Mouse (Mus musculus): ENCODE data around the gene Ksr2. TPM values are rescaled to one million over a fixed set of nuclear protein-coding genes. Genes with fewer than 3 reads are reported as not detected.

The Ksr2 gene
- polyA plus RNA-seq, 1 experiment from 2014 or later, result 0.41 TPM

GRCm38 (mm10) chr5:117671362-117671761 is 257.6 kb downstream of the Ksr2 start:
- Histone ChIP-seq H3K36me3 (no peaks in the 10 kb centered on the region), H3K9ac (no peak overlapping the region), H3K9me3 (no peaks in the 10 kb centered on the region), H3K4me1 (peaks cover 11% of the 10 kb centered on the region), H3K27me3 (no peaks in the 10 kb centered on the region), H3K27ac (no peak overlapping the region), H3K4me2 (no peak overlapping the region), H3K4me3 (no peak overlapping the region)
- 60% methylated on average over 6 of the region's 6 CpGs for WGBS
- no peak for ATAC-seq (ENCODE audit: insufficient number of reproducible peaks, insufficient read depth, low FRiP score, low TSS enrichment, low read depth)

DNA sequence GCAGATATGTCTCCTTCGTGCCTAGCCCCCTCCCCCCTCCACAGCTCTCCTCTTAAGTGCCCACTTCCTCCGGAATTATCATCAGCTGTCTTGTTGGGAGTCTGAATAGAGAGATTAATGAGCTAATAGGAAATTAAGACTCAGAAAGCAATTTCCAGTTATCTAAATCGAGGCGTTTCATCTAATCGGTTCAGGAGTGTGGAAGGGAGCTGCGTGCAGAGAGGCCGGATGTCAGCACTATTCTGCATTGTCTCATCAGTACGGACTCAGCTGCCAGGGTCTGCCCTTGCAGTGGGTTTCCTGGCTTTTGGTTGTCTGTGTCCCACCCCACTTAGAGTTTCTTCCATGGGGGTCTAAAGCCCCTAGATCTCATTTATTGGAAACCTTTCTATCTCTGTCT is 262.0 kb downstream of the Ksr2 start:
- Histone ChIP-seq H3K27ac (no peak overlapping the region), H3K4me3 (no peak overlapping the region), H3K9ac (no peak overlapping the region), H3K9me3 (no peaks in the 10 kb centered on the region), H3K4me2 (no peak overlapping the region), H3K36me3 (no peaks in the 10 kb centered on the region), H3K27me3 (no peaks in the 10 kb centered on the region), H3K4me1 (no peaks in the 10 kb centered on the region)
- ATAC-seq (ENCODE audit: insufficient number of reproducible peaks, insufficient read depth, low FRiP score, low TSS enrichment, low read depth), result no peak
- 80% methylated on average over 8 of the region's 8 CpGs for WGBS

DNA sequence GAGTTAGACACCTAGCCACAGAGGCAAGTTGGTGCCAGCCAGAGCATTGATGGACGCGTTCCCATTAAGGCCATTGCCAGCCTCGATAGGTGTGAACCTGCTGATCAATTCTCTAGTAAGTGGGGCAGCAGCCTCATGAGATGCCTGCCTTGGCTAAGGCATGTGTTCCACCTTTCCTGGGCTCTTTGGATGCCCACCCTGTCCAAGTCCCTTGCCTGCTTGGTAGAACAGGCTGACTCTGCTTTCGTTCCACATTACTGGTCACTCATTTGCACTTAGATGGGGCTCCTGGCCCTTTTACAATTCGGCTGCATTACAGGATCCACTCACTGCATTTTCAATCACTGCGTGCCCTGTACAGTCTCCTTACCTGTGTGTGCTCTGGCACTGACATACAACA is 263.4 kb downstream of the Ksr2 start:
- no peak overlapping the region for H3K27ac ChIP-seq
- H3K36me3 ChIP-seq, result no peaks in the 10 kb centered on the region

DNA sequence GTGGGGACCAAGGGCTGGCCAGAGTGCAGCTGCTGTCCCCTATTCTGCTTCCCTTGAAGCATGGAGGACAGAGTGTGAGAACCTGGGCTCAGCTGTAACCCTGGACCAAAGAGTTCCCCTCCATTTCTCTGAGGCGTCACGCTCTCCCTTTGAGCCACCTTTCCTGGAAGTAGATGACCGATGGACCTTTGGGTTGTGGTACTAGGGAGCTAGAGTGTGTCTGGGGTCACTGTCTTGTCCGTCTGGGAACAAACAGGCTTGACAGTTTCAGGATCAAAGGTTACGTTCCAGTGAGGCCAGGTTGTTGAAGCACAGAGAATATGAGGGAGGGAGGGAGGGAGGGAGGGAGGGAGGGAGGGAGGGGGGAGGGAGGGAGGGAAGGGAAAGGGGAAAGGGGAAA is 264.6 kb downstream of the Ksr2 start:
- Histone ChIP-seq H3K4me2 (no peak overlapping the region), H3K9me3 (no peaks in the 10 kb centered on the region), H3K27me3 (no peaks in the 10 kb centered on the region), H3K36me3 (no peaks in the 10 kb centered on the region), H3K9ac (no peak overlapping the region), H3K4me3 (no peak overlapping the region), H3K4me1 (no peaks in the 10 kb centered on the region), H3K27ac (no peak overlapping the region)
- 61% methylated on average over 5 of the region's 5 CpGs for WGBS
- no peak for ATAC-seq (ENCODE audit: insufficient number of reproducible peaks, insufficient read depth, low FRiP score, low TSS enrichment, low read depth)

More for the DNA sequence above, 263.4 kb downstream of the Ksr2 start:
- no peaks in the 10 kb centered on the region for H3K27me3 ChIP-seq
- H3K4me2 ChIP-seq, result no peak overlapping the region
- no peaks in the 10 kb centered on the region for H3K4me1 ChIP-seq
- no peak overlapping the region for H3K4me3 ChIP-seq
- 91% methylated on average over 6 of the region's 6 CpGs for WGBS
- H3K9me3 ChIP-seq, result no peaks in the 10 kb centered on the region
- no peak for ATAC-seq (ENCODE audit: insufficient number of reproducible peaks, insufficient read depth, low FRiP score, low TSS enrichment, low read depth)
- H3K9ac ChIP-seq, result no peak overlapping the region

GRCm38 (mm10) chr5:117682226-117682625 is 268.4 kb downstream of the Ksr2 start:
- 89% methylated on average over 3 of the region's 3 CpGs for WGBS

DNA sequence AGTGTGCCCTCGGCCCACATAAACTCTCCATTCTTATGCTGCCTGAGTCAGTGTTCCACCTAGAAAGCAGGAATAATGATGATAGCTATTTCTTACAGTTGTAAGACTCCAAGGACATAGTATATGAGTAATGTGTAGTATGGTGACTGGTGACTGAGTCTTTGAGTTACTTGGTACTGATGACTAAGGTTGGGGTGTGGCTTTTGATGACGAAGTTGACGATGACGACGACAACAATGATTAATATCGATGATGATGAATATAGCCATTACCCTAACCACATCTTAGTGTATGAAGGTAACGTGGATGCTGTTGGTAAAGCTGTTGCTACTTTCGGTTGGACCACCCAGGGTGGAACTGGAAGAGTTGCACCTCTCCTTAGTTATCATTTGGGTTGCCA is 270.7 kb downstream of the Ksr2 start:
- Histone ChIP-seq H3K4me2 (no peak overlapping the region), H3K27me3 (no peaks in the 10 kb centered on the region), H3K9ac (no peak overlapping the region), H3K27ac (no peak overlapping the region), H3K4me1 (peaks cover 8% of the 10 kb centered on the region), H3K36me3 (no peaks in the 10 kb centered on the region), H3K4me3 (no peak overlapping the region), H3K9me3 (no peaks in the 10 kb centered on the region)
- 95% methylated on average over 8 of the region's 8 CpGs for WGBS
- no peak for ATAC-seq (ENCODE audit: insufficient number of reproducible peaks, insufficient read depth, low FRiP score, low TSS enrichment, low read depth)

More at GRCm38 (mm10) chr5:117682226-117682625, 268.4 kb downstream of the Ksr2 start:
- H3K9me3 ChIP-seq, result no peaks in the 10 kb centered on the region
- H3K4me1 ChIP-seq, result no peaks in the 10 kb centered on the region
- no peaks in the 10 kb centered on the region for H3K27me3 ChIP-seq
- no peak overlapping the region for H3K4me3 ChIP-seq
- ATAC-seq (ENCODE audit: insufficient number of reproducible peaks, insufficient read depth, low FRiP score, low TSS enrichment, low read depth), result no peak
- no peak overlapping the region for H3K4me2 ChIP-seq
- no peak overlapping the region for H3K27ac ChIP-seq
- no peak overlapping the region for H3K9ac ChIP-seq
- no peaks in the 10 kb centered on the region for H3K36me3 ChIP-seq

GRCm38 (mm10) chr5:117687770-117688352 is 274.1 kb downstream of the Ksr2 start:
- no peak overlapping the region for H3K4me2 ChIP-seq
- H3K36me3 ChIP-seq, result no peaks in the 10 kb centered on the region
- H3K4me3 ChIP-seq, result no peak overlapping the region
- no peak overlapping the region for H3K27ac ChIP-seq
- WGBS, result 19% methylated on average over 4 of the region's 4 CpGs
- ATAC-seq (ENCODE audit: insufficient number of reproducible peaks, insufficient read depth, low FRiP score, low TSS enrichment, low read depth), result no peak
- H3K9me3 ChIP-seq, result no peaks in the 10 kb centered on the region
- no peak overlapping the region for H3K9ac ChIP-seq
- H3K27me3 ChIP-seq, result no peaks in the 10 kb centered on the region
- peaks cover 12% of the 10 kb centered on the region for H3K4me1 ChIP-seq

- Histone ChIP-seq H3K27ac (no peak overlapping the region), H3K4me1 (peaks cover 12% of the 10 kb centered on the region), H3K9me3 (no peaks in the 10 kb centered on the region), H3K4me2 (no peak overlapping the region), H3K27me3 (no peaks in the 10 kb centered on the region), H3K36me3 (no peaks in the 10 kb centered on the region), H3K9ac (no peak overlapping the region), H3K4me3 (no peak overlapping the region)
- WGBS, result 33% methylated on average over 3 of the region's 3 CpGs
- ATAC-seq (ENCODE audit: insufficient number of reproducible peaks, insufficient read depth, low FRiP score, low TSS enrichment, low read depth), result no peak
These were observed 274.9 kb downstream of the Ksr2 start for GRCm38 (mm10) chr5:117688738-117689137.

GRCm38 (mm10) chr5:117689840-117690239 is 276.0 kb downstream of the Ksr2 start:
- Histone ChIP-seq H3K36me3 (no peaks in the 10 kb centered on the region), H3K4me3 (no peak overlapping the region), H3K4me2 (no peak overlapping the region), H3K9me3 (no peaks in the 10 kb centered on the region), H3K4me1 (peaks cover 12% of the 10 kb centered on the region), H3K27me3 (no peaks in the 10 kb centered on the region), H3K27ac (no peak overlapping the region), H3K9ac (no peak overlapping the region)
- whole genome bisulfite sequencing, result 50% methylated on average over 8 of the region's 8 CpGs
- ATAC-seq (ENCODE audit: insufficient number of reproducible peaks, insufficient read depth, low FRiP score, low TSS enrichment, low read depth), result no peak

- H3K36me3 ChIP-seq, result no peaks in the 10 kb centered on the region
- no peaks in the 10 kb centered on the region for H3K27me3 ChIP-seq
- no peak overlapping the region for H3K27ac ChIP-seq
- no peak overlapping the region for H3K4me3 ChIP-seq
- no peak for ATAC-seq (ENCODE audit: insufficient number of reproducible peaks, insufficient read depth, low FRiP score, low TSS enrichment, low read depth)
- WGBS, result 69% methylated on average over 7 of the region's 7 CpGs
- peaks cover 12% of the 10 kb centered on the region for H3K4me1 ChIP-seq
- no peaks in the 10 kb centered on the region for H3K9me3 ChIP-seq
- H3K9ac ChIP-seq, result no peak overlapping the region
- no peak overlapping the region for H3K4me2 ChIP-seq
These were observed 277.5 kb downstream of the Ksr2 start for GRCm38 (mm10) chr5:117691271-117691670.

- no peaks in the 10 kb centered on the region for H3K9me3 ChIP-seq
- no peaks in the 10 kb centered on the region for H3K27me3 ChIP-seq
- no peak overlapping the region for H3K4me3 ChIP-seq
- 75% methylated on average over 3 of the region's 3 CpGs for WGBS
- H3K9ac ChIP-seq, result no peak overlapping the region
- H3K4me2 ChIP-seq, result no peak overlapping the region
- ATAC-seq (ENCODE audit: insufficient number of reproducible peaks, insufficient read depth, low FRiP score, low TSS enrichment, low read depth), result no peak
- no peak overlapping the region for H3K27ac ChIP-seq
- 0 out of 2 replicates have a peak, but pooled peaks cover 4% of the 10 kb centered on the region for H3K4me1 ChIP-seq
- no peaks in the 10 kb centered on the region for H3K36me3 ChIP-seq
These were observed 279.8 kb downstream of the Ksr2 start for GRCm38 (mm10) chr5:117693557-117693956.

- WGBS, result 70% methylated on average over 11 of the region's 11 CpGs
- no peak overlapping the region for H3K9ac ChIP-seq
- 0 out of 2 replicates have a peak, but pooled peaks cover 4% of the 10 kb centered on the region for H3K4me1 ChIP-seq
- no peaks in the 10 kb centered on the region for H3K9me3 ChIP-seq
- H3K36me3 ChIP-seq, result no peaks in the 10 kb centered on the region
- H3K27me3 ChIP-seq, result no peaks in the 10 kb centered on the region
- no peak for ATAC-seq (ENCODE audit: insufficient number of reproducible peaks, insufficient read depth, low FRiP score, low TSS enrichment, low read depth)
- no peak overlapping the region for H3K4me2 ChIP-seq
- H3K27ac ChIP-seq, result no peak overlapping the region
- no peak overlapping the region for H3K4me3 ChIP-seq
These were observed 280.8 kb downstream of the Ksr2 start for GRCm38 (mm10) chr5:117694632-117695031.

Data from embryonic facial prominence, embryonic 13.5 days (tissue).